Mouse (Mus musculus) right cerebral cortex, postnatal 25 days (tissue): ENCODE results near the gene Slc26a8.

Experiments used
- DNase-seq: peaks from one replicate; pipeline ENCODE4 v3.0.0; 2022

The Slc26a8 gene

DNA sequence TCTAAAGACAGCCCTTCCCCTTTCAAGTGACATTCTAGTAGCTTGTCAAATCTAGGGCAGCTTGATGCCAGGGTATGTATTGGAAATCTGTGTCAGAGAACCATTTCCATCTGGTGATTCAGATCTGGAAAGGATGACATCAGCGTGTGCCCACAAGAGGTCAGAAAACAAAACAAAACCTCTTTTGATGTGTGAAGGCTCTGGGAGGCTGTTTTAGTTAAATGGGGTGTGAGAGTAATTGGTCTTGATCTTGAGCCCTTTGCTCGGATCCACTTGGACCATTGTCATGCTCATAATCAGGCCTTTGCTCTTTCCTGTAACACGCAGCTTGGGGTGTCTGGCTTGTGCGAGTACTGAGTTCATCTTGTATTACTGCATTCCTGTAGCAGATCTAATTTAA is 8.2 kb upstream of the Slc26a8 start:
- DNase-seq: no peak

DNA sequence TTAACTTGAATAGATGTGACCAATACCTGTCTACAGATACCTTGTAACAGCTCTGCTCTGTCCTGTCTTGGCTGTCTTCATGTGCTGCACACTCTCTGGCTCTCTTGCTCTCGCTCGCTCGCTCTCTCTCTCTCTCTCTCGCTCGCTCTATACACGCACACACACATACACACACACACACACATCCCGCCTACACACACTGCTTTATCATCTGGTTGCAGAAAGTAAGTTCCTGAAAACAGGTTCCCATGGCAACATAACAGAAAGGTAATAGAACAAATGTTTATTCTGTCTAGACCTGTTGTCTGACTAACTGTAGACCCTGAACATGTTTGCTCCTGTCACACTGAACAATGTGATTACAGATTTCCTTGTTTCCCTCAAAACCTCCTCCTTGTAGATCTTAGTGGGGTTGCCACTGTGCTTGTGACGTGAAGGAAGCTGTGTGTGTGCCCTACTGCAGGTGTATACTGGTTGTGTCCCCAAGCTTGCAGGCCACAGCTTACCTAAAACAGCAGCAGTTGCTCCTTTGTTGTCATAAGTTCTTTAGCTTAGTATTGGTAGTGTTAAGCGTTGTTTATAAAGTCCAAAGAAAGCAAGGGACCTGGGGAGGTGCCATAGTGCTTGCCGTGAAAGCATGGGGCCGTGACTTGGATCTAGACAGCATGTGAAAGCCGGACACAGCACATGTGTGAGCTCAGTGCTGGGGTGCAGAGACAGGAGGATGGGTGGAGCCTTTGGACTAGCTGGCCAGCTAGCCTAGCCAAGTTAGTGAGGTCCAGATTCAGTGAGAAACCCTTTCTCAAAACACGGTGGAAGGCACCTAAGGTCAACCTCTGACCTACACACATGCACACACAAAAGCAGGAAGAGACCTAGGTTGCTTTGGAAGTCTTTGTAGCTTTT is 7.5 kb upstream of the Slc26a8 start:
- DNase-seq: no peak

DNA sequence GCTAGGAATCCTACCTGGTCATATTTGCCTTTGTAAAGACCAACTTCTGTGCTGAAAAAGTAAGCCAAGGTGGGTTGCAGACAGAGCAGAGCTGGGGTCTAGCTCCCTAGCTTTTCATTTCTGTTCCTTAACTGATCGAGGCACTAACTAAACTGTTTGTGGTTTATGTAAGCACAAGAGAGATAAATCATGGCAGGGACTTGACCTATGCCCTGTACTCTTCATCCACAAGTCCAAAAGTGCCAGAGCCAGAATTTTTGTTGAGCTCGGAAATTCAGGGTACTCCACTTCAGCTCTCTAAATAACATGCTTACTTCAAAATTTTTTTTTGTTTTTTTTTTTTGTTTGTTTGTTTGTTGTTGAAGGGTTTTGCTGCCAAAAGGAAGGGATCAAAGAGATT is 6.6 kb upstream of the Slc26a8 start:
- DNase-seq: no peak

DNA sequence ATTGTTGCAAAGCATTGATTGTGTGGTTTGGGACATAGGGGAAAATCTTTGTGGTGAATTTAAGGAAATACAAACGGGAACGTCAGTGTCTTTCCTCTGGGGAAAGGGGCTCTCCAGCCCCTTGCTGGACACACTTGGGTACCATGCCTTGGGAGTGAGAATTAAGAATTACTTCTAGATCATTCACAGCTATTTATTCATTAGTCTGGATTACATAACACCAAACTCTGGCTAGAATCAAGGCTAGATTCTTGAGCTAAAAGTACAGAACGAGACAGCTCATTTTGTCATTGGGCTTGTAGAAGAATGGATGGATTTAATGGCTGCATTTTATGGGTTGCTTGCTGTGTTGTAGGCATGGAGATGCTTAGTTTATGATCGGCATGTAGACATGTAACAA is 4.8 kb upstream of the Slc26a8 start:
- DNase-seq: no peak

DNA sequence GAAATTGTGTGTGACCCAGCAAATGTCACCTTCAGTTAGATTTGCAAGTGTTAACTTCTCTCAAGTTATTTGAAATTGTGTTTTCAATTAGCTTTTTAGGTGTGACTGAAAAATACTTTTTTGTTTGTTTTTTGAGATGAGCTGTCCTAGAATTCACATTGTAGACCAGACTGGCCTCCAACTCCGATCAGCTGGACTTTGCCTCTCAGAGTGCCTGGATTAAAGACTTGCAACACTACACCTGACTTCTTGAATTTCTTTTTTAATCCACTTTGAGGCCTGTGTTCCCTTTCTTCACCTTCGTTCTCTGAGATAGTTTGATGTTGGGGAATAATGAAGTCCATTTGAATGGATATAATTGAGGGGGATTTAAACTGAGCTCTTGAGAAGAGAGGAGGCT is 4.0 kb upstream of the Slc26a8 start:
- no peak for DNase-seq

DNA sequence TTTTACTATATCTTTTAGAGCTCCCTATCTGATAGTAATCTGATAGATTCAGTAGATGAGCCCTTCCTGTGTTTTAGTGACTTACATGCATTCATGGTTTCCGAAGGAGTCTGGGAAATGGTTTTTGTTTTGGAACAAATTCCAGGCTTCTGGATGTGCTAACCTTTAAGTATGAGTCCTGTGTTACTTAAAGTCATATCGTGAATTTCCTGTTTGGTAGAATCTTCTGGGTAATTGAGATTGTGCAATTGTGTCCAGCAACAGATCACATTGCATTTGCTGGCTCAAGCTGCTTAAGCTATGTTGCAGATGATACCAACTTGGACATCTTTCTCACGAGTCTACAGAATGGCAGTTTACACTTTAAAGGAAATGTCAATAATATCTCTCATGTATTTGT is 3.1 kb upstream of the Slc26a8 start:
- no peak for DNase-seq

DNA sequence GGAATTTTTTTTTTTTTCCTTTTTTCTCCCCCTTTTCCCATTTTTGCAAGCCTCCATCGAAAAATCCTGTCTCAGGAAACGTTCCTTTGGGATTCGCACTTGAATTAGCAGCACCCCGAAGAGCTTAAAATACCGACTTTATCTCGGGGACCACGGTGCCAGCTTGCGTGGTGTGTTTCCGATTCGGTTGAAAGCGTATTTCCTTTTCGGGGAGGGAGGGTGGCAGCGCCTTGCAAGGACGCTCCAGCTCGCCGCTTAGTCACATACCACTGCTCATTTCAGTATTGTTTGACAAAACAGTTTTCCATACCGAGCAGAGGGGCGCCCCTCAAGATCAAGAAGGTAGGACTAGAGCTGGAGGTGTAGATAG is 2.3 kb upstream of the Slc26a8 start:
- peak; percentile 54 for DNase-seq

DNA sequence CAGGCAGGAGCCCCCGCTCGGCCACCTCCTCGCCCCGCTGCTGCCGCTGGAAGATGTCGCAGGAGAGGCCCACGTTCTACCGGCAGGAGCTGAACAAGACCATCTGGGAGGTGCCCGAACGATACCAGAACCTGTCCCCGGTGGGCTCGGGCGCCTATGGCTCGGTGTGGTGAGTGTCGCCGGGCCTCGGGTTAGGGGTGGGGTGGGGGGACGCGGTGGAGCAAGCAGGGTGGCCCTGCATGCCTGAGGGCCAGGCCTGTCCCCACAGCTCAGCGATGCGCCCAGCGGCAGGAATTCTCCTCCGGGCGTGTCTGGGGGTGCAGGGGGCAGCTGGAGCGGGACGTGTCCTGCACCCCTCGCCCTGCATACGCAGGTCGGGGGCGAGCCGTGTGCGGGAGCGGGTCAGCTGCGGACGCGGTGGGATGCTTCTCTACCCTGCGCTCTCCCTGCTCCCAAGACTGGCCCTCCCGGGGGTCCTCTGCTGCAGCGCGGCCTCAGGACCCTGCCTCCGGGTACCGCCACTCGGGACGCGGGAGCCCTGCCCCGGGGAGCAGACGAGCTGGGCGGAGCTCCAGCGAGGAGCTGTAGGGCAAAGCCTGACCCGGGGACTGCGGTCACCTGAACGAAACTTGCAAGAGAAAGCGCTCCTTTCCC is 1.8 kb upstream of the Slc26a8 start:
- DNase-seq: peak; percentile 48

DNA sequence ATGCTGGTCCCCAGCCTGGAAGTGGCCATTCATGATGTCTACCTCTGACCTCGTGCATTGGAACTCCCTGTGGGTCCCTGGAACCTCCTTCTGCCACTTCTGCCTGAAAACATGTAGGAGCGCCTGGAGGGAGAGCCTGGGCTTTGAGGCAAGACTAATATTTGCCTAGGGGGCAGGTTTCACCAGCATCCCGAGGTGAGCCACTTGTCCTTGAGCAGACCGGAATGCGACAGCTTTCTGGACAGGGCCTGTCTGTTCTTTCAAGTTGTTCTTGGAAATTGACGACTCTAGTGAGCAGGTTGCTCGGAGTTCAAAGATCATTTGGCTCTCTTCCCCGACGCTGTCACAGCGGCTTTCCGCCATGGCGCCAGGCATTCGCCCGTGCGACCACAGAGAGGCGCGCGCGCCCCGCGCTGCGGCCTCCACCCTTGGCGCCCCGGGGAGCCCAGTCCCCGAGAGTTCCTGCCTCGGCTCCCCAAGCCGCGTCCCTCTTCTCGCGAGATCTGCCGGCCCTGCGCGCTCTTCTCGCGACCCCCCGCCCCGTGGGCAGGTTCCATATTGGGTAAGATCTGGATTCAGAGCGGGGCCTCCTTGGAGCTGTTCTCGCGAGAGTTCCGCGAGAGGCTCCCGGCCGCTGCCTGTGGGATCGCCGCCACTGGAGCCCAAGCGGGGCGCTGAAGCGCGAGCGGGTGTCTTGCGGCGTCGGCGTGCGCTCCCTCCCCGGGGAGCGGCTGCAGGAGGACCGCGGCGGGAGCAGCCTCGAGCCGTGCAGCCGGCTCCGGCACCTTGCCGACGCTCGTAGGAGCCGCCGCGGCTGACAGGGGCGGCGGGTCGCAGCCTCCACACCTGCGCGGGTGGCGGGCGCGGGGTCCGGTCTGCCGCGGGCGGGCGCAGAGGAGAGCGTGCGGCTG is 998 bp upstream of the Slc26a8 start, which contains the start of gene Mapk14:
TSS of gene Mapk14 (plus strand) at position 554 of the 911 bp plus-strand sequence.
- peak; percentile 100 for DNase-seq

DNA sequence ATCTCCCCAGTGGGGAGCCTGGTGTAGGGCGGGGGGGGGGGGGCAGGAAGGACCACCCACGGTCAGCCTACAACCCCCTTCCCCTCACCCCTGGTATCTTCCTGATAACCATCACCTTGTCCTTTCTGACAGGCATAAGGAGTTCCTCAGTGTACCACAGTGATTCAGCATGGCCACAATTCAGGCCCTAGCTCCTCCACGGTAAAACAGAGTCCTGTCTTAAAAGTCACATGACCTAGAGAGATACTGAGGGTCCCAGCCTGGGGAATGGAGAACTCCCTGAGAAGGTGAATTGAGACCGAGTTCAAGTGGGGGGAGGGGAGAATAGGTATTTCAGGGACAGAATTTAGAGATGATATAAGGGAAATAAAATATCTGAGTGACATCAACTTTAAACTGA is 2.7 kb downstream of the Slc26a8 start:
- no peak for DNase-seq

DNA sequence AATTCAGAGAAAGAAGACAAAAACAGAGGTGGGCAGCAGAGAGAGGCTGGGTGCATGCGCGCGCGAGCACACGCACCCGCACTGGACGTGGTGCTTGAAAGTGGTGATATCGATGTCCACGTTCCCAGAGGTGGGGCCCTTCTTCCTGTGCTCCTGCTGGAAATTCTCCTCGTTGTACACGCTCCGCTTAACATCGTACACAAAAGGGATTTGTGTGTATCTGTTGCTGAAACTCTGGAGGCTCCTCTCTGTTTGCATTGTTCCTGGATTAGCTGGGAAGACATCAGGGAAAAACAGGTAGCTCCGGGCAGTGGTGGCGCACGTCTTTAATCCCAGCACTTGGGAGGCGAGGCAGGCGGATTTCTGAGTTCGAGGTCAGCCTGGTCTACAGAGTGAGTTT is 5.4 kb downstream of the Slc26a8 start:
- no peak for DNase-seq

DNA sequence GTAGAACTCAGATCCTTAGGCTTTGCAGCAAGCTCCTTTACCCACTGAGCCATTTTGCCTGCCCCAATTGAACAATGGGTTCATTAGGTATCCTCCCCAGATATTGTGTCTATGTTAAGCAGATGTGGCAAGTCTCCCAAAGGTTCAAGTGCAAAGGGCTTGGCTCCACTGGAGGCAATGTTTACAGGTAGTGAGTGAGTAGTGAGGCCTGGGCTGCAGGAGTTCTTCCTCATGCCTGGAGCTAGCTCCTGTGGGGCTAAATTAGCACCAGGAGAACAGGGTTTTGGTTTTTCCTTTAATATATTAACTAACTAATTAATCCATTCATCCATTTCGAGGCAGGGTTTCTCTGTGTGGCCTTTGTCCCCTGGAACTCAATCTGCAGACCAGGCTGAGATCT is 6.4 kb downstream of the Slc26a8 start:
- DNase-seq: no peak

DNA sequence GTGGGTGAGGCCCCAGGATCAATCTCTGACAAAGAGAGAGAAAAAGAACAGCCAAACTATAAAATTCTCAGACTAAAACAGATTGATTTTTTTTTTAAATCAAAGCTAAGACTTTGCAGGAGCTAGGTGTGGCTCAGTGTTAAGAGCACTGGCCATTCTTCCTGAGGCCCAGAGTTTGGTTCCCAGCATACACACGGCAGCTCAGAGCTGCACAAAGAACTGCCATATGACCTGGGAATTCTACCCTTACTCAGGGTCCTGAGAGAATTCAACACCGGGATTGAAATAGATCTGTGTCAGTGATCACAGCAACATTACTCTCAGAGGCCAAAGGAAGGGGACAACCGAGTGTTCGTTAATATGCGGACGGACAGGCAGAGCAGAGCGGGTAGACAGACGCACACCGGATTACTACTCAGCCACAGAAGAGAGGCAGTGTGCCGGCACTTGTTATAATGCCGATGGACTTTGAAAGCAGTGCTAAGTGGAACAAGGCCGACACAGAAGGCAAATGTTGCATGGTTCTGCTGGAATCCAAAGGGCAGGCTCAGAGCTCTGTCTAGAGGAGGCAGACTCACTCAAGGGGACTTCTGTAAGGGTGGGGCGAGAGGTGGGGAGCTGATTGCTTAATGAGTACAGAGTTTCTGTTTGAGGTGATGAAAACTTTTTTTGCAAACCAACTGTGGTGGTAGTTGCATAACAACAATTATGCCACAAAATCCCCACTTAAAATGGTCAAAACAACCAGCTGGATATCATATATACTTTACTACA is 7.5 kb downstream of the Slc26a8 start:
- no peak for DNase-seq

DNA sequence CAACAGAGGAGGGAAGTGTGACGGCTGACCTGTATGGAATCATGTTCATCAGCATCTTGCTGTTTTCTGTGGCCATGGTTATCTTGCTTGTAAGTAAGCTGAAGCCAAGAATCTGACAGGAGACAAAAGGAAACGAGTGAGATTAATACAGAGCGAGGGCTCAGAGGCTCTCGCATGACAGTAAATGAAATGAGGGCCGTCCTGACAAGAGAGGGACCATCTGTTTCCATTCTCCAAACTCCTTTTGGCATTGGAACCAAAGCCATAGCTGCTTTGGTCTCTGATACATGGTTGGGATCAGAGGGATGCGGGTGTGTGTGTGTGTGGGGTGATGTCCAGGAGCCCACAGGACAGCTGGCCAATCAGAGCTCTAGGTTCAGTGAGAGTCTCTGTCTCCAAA is 30.5 kb downstream of the Slc26a8 start:
- no peak for DNase-seq

DNA sequence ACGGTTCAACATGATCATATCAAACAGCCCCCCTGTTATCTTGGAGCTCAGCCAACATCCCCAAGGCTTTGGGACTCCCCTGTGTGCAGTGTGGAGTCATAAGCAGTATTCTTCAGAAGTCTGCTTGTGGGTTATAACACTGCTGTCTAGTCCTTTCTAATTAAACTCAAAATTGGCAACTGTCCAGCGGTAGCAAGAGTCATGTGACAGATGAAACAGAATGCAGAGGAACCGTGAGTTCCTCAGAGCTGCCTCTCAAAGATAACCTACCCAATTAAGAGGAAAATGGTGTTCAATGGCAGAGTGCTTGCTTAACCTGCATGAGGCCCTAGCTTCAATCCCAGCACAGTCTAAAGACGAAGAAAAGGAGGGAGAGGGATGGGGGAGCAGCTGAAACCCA is 32.1 kb downstream of the Slc26a8 start:
- no peak for DNase-seq

DNA sequence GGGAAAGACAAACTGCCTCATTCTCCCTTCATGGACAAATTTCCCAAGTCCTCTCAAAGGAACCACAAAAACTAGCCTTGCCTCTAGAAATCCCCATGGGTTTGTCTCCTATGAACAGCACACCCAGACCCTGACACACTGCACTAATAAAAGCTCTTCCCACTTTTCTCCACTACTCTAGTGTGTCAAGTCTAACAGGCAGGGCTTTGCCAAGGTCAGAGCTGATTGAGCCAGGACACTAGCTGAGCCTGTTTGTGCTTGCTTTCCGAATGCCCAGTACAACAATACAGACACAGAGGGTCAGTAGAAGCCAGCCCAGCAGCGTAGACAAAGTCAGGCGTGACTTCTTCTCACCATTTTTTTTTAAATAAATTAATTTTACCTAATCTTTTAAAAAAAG is 39.8 kb downstream of the Slc26a8 start:
- no peak for DNase-seq

DNA sequence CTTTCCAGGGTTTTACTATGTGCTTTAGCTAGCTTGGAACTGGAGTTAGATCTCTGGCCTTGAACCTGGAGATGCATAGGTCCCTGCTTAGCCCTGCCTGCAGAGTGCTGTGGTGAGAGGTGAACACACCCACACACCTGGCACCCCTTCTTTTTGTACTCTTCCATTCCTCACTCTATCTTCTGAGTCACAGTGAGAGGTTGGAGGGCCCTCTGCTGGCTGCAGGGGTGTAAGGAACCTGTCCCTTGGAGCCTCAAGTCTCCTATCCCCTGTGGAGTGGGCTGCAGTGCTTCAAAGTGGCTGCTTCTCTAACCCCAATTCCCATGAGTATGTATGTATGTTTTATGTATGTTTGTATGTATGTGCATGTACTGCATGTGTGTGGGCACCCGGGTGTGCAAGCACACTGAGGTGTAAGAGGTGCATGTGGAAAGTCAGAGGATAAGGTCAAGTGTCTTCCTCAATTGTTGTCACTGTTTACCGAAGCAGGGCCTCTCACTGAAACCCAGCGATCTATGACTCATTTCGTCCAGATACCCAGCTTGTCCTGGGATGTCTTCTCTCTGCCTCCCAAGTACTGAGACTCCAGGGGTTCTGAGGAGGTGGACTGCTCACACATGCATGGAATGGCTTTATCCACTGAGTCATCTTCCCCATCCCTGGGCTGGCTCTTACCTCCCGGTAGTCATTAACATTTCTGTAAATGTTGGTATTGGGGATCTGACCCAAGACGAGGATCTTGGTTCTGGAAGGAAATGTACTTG is 41.2 kb downstream of the Slc26a8 start:
- peak; percentile 54 for DNase-seq

DNA sequence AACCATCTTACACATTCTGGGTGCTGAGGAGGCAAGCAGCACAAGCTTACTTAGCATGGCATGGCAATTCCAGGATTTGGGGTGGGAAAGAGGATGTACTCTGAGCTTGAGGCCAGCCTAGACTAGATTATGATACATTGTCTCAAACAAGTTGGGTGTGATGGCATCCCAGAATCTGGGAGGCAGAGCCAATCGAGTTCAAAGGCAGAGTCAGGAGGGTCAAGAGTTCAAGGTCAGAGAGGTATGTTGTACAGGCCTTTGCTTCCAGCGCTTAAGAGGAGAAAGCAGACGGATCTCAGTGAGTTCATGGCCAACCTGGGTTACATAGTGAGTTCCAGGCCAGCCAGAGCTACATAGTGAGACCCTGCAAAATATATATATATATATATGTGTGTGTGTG is 43.8 kb downstream of the Slc26a8 start:
- DNase-seq: no peak

DNA sequence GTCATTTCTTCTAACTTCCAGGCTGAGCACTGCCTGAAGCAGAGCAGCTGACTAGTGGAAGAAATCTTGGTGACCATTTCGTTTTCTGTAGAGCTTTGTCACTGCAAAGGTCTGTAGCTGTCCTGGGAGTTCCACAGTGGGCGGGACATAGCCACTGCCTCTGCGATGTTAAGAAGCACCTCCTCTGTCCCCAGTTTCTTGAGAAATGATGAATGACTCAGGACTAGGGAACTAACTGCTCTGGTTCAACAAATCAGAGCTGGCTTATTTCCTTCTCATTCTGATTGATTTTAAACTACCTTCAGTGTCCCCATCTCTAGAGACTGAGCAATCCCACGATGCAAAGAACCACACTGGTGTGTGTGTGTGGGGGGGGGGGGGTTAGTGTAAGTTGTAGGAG is 45.9 kb downstream of the Slc26a8 start:
- DNase-seq: no peak

DNA sequence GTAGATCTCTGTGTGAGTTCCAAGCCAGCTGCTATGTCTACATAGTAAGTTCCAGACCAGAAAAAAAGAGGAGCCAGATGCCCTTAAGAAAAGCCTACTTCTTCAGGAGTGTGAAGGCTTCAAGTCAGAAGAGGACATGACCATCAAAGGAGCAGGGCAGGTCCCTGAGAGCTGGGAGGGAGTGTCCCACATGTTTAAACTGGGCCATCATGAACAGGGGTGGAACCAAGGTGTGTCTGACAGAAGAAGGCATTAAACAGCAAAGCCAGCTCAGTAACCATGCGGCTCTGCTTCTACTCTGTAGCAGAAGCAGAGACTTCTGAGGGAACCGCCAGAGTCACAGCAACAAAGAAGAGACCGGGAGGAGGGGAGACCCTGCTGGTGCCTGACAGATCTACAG is 46.3 kb downstream of the Slc26a8 start:
- DNase-seq: no peak

DNA sequence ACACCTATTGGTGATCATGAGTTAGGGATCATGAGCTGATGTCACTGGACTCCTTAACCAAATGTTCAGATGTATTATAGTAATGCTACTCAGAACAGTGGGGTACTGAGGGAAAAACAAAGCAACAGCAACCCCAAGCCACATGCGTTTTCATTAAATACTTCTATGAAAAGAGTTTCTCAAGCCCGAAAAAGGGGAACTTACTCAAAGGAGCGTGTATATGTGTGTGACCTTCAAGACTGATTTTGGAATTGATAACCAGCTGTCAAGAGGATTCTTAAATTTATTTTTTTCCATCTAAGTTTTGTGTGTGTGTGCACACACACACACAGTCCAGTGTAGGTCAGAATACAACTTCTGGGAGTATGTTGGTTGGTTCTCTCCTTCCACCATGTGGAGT is 49.9 kb downstream of the Slc26a8 start:
- no peak for DNase-seq
